Mouse (Mus musculus): Measurements from ENCODE around the gene Vmn1r9.

Vmn1r9 gene

DNA sequence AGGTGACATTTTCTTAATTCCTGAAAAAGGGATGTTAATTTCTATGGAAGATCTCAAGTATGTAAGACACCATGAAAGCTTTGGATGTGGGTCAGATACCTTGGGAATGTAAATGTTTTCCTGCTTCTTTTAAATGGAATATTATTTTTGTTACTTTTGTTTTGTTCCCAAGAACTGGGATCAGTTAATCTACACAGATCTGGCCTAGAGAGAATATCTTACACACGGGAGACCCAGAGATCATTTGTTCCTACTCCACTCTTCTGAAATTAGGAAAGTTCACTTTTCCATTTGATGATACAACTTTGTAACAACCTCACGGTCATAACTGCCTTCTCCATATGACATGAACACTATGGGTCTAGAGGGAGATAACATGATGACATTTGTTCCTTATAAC, at the start of gene Vmn1r9:
Vmn1r9 (plus strand) TSS at position 301 of the 400 bp plus-strand sequence.
- in situ Hi-C loops (cut with MseI, MboI): loop anchor here in 1 of 2 experiments (25.0 kb wide), 1 partner anchor 254 kb away; no protein-coding TSS in a partner anchor

DNA sequence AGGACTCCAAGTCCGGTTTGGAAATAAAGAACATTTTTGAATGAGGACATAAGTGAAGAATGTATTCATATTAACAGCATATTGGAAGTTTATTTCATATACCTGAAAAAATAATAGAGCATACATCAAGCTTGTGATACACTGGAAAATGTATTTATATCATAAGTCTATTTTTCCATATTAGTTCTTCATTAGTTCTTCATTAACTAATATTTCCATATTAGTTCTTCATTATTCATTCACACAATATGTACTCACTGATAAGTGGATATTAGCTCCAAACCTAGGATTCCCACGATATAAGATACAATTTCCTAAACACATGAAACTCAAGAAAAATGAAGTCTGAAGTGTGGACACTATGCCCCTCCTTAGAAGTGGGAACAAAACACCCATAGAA, 41.4 kb upstream of the Vmn1r9 start, which contains the start of gene Vmn1r7:
Vmn1r7 (minus strand) TSS at position 101 of the 400 bp plus-strand sequence.
- in situ Hi-C loops (cut with MseI, MboI): loop anchor here in 1 of 2 experiments (25.0 kb wide), 1 partner anchor 213 kb away; no protein-coding TSS in a partner anchor

DNA sequence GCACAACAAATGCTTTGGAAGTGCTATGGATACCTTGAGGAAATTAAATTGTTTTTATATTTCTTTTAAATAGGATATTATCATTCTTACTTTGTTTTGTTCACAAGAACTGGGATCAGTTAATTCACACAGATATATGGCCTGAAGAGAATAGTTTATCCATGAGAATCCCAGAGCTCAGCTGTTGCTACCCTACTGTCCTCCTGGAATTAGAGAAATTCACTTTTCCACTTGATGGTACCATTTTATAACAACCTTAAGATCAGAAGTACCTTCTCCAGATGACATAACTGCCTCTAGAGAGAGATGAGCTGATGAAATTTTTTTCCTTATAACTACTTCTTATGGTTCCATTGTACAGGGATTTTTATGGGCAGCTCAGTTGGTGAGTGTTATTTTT, 34.6 kb upstream of the Vmn1r9 start, which contains the start of gene Vmn1r8:
Vmn1r8 (plus strand) TSS at position 301 of the 400 bp plus-strand sequence.
- in situ Hi-C loops (cut with MseI, MboI): loop anchor here in 1 of 2 experiments (25.0 kb wide), 1 partner anchor 220 kb away; no protein-coding TSS in a partner anchor

DNA sequence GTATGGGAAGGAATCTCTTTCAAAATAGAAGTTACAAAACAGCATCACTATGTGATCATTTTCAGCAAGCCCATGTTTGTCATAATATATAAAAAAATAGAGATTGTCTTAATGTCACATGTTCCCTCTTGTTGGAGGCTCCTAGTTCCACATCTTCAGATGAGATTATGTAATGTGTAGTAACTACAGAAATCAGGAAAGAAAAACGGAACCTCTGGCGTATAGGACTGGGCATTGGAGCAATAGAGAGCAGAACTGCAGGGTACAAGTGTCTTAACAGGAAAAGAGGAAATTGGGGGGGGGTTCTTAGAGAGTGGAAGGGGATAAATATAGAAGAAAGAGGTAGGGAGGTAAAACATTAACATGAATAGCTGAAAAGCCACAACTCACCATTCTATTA, 31.9 kb upstream of the Vmn1r9 start:
- in situ Hi-C loops (cut with MseI, MboI): loop anchor here in 1 of 2 experiments (25.0 kb wide), 1 partner anchor 222 kb away; no protein-coding TSS in a partner anchor

DNA sequence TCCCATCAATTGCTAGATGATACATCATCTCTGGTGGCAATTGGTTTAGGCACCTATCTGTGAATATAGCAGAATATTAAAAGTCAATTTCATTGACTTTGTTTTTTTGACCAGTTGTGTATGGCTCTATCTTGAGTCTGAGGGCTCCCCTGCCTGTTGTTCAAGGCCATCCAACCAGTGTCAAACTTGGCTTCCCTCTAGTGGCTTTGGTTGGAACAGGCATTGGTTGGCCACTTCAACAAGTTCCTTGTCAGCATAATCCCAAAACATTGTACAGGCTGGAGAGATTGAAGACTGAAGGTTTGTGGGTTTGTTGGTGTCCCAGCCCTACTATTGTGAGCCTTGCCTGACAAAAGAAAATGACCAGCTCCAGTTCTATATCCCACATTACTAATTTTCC, 2.9 kb upstream of the Vmn1r9 start:
- in situ Hi-C loops (cut with MseI, MboI): loop anchor here in 1 of 2 experiments (25.0 kb wide), 1 partner anchor 251 kb away; no protein-coding TSS in a partner anchor

DNA sequence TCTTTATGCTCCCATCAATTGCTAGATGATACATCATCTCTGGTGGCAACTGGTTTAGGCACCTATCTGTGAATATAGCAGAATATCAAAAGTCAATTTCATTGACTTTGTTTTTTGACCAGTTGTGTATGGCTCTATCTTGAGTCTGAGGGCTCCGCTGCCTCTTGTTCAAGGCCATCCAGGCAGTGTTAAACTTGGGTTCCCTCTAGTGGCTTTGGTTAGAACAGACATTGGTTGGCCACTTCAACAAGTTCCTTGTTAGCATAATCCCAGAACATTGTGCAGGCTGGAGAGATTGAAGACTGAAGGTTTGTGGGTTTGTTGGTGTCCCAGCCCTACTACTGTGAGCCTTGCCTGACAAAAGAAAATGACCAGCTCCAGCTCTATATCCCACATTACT, 39.8 kb downstream of the Vmn1r9 start:
- in situ Hi-C loops (cut with MseI, MboI): no loop called here

- in situ Hi-C loops (cut with MseI, MboI): no loop called here
These were observed 42.6 kb downstream of the Vmn1r9 start, which contains the start of gene Vmn1r10 for GRCm38 (mm10) chr6:57109154-57109553. Vmn1r10 (plus strand) TSS chr6:57109454.

All from mouse trophoblast stem cell (cell line).